Mouse (Mus musculus): ENCODE results near the gene Gm853. TPM values are rescaled to one million over a fixed set of nuclear protein-coding genes. Genes with fewer than 3 reads are reported as not detected.

Gm853 gene
- polyA plus RNA-seq, 1 experiment from 2014 or later = not detected

DNA sequence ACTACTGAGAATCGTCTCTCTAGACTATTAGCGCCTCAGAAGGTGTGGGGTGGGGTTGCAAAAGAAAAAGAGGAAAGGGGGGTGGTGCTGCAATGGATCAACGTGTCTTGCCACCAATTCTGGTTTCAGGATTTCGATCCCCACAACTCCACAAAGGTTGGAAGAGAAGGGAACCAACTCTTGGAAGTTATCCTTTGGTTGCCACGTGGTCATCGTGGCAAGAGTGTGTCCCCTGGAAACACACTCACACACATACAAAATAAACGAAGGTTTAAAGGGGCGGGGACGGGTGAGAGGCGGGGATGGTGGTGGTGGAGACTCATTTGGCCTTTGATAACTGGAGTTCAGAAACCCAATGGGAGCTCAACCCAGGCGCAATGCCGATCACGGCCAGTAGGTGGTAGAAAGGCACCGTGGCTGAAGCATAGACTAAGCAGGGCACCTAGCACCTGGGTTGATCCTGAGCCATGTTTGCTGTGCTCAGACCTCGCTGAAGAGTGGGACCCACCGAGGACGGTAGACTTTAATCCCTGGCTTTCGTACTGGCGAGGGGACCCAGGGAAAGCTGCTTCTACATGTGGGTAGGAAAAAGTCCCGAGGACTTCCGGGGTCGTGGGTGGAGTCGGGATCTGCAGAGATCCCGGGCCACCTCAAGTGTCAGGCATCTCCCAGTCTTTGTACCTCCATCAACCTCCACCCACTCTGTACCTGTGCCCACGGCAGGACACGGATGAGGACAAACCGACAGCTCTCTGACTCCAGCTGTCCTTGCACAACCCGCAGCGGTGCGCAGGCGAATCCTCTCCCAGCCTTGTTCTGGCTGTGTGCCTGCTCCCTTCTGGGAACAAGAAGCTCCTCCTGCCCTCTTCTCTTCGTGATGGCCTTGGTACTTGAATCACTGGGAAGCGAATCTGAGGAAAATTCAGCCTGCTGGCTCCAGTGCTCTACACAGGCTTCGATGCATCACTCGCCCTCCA lies 23.2 kb downstream of the Gm853 start:
- no peaks in the 10 kb centered on the region for H3K36me3 ChIP-seq (ENCODE audit: control insufficient read depth, insufficient read depth, low read length)
- 10% methylated on average over 35 of the region's 35 CpGs for WGBS
- peak overlapping the region; percentile 32 for H3K4me3 ChIP-seq (ENCODE audit: low read length)
- peak; percentile 83 for ATAC-seq (ENCODE audit: low read depth)
- H3K9me3 ChIP-seq (ENCODE audit: control insufficient read depth, low read length) = no peaks in the 10 kb centered on the region
- H3K27me3 ChIP-seq (ENCODE audit: control insufficient read depth, insufficient read depth, low read depth, low read length) = peaks cover 3% of the 10 kb centered on the region; the same call in 1 of the 2 replicates
- H3K4me2 ChIP-seq (ENCODE audit: low read depth, low read length) = peak overlapping the region; percentile 59
- no peak overlapping the region for H3K27ac ChIP-seq (ENCODE audit: low read length)
- peaks cover 2% of the 10 kb centered on the region; the same call in 1 of the 2 replicates for H3K4me1 ChIP-seq (replicated peaks; ENCODE audit: control insufficient read depth, insufficient read depth, low read length)
- peak overlapping the region; percentile 5 for H3K9ac ChIP-seq (ENCODE audit: low read length)

DNA sequence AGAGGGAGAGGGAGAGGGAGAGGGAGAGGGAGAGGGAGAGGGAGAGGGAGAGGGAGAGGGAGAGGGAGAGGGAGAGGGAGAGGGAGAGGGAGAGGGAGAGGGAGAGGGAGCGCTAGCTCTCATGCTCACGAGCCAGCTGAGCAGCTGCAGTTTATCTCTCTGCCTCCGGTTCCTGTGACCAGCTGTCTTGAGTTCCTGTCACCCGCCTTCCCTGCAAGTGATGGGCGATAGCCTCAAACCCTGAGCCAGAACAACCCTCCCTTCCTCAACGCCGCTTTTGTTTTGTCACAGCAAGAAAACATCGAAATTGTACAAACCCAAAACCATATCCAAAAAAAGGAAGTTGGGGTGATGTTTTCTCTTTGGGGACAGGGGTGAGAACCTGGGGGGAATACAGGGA lies 25.7 kb downstream of the Gm853 start:
- H3K27ac ChIP-seq (ENCODE audit: low read length) = no peak overlapping the region
- H3K4me2 ChIP-seq (ENCODE audit: low read depth, low read length) = no peak overlapping the region
- no peak overlapping the region for H3K4me3 ChIP-seq (ENCODE audit: low read length)
- H3K27me3 ChIP-seq (ENCODE audit: control insufficient read depth, insufficient read depth, low read depth, low read length) = peaks cover 3% of the 10 kb centered on the region; the same call in 1 of the 2 replicates
- WGBS = 40% methylated on average over 8 of the region's 8 CpGs
- no peak overlapping the region for H3K9ac ChIP-seq (ENCODE audit: low read length)
- H3K36me3 ChIP-seq (ENCODE audit: control insufficient read depth, insufficient read depth, low read length) = no peaks in the 10 kb centered on the region
- ATAC-seq (ENCODE audit: low read depth) = no peak
- H3K9me3 ChIP-seq (ENCODE audit: control insufficient read depth, low read length) = no peaks in the 10 kb centered on the region
- peaks cover 2% of the 10 kb centered on the region; the same call in 1 of the 2 replicates for H3K4me1 ChIP-seq (replicated peaks; ENCODE audit: control insufficient read depth, insufficient read depth, low read length)

DNA sequence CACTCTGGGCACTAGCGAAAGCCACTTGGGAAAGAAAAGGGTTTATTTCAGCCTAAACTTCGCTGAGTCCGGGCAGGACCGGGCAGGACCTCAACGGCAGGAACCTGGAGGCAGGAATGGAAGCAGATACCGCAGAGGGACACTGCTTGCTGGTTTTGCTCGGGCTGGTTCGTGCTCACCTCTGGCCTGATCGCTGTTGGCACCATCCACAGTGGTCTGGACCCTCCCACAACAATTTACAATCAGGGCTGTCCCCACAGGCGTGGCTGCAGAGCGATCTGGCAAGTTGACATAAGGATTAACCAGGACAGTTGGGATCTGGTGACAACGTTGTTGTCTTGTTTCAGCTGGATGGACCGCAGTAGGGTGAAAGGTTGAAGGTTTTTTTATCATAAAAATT lies 26.3 kb downstream of the Gm853 start:
- H3K27me3 ChIP-seq (ENCODE audit: control insufficient read depth, insufficient read depth, low read depth, low read length) = peaks cover 3% of the 10 kb centered on the region; the same call in 1 of the 2 replicates
- H3K36me3 ChIP-seq (ENCODE audit: control insufficient read depth, insufficient read depth, low read length) = no peaks in the 10 kb centered on the region
- H3K27ac ChIP-seq (ENCODE audit: low read length) = no peak overlapping the region
- peaks cover 2% of the 10 kb centered on the region; the same call in 1 of the 2 replicates for H3K4me1 ChIP-seq (replicated peaks; ENCODE audit: control insufficient read depth, insufficient read depth, low read length)
- no peak overlapping the region for H3K4me2 ChIP-seq (ENCODE audit: low read depth, low read length)
- no peak overlapping the region for H3K4me3 ChIP-seq (ENCODE audit: low read length)
- ATAC-seq (ENCODE audit: low read depth) = no peak
- H3K9ac ChIP-seq (ENCODE audit: low read length) = no peak overlapping the region
- 63% methylated on average over 13 of the region's 13 CpGs for WGBS
- no peaks in the 10 kb centered on the region for H3K9me3 ChIP-seq (ENCODE audit: control insufficient read depth, low read length)

DNA sequence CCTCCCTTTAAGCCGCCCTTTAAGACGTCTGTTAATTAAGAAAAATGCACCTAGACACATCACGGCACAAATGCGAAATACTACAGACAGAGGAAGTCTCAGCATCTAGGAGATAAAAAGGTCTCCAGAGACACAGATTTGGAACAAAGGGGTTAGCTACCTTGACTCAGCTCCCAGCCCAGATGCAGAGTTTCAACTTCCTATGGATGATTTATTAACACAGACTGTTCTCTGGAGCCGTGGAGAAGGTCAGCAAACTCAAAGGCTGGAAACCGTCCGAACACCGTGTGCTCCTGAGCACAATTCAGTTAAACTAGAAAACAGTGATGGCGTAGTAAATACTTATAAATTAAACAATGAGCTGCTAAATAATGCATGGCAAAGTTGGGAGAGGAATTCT lies 29.9 kb downstream of the Gm853 start:
- no peak overlapping the region for H3K9ac ChIP-seq (ENCODE audit: low read length)
- no peaks in the 10 kb centered on the region; the same call in 1 of the 2 replicates for H3K27me3 ChIP-seq (ENCODE audit: control insufficient read depth, insufficient read depth, low read depth, low read length)
- no peaks in the 10 kb centered on the region for H3K9me3 ChIP-seq (ENCODE audit: control insufficient read depth, low read length)
- peaks cover under 1% of the 10 kb centered on the region; the same call in 1 of the 2 replicates for H3K4me1 ChIP-seq (replicated peaks; ENCODE audit: control insufficient read depth, insufficient read depth, low read length)
- no peak overlapping the region for H3K27ac ChIP-seq (ENCODE audit: low read length)
- 32% methylated on average over 9 of the region's 9 CpGs for WGBS
- no peak overlapping the region for H3K4me3 ChIP-seq (ENCODE audit: low read length)
- H3K36me3 ChIP-seq (ENCODE audit: control insufficient read depth, insufficient read depth, low read length) = no peaks in the 10 kb centered on the region
- ATAC-seq (ENCODE audit: low read depth) = no peak
- no peak overlapping the region for H3K4me2 ChIP-seq (ENCODE audit: low read depth, low read length)

DNA sequence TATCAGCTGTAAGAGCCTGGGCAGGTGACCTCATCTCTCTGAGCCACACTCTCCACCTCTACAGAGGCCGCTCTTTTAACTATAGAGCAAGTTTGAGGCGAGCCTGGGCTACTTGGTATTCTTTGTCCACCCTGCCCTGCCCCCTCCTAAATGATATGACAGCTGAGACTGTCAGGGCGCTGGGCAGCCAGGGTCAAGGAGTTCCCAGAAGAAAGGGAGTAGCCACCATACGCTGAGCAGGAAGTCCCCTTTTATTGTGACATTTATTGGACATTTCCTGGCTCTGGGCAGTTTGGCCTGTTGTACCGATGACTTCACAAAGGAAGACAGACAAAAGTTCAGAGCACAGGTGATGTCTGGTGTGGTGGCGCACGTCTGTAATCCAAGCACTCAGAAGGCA lies 32.6 kb downstream of the Gm853 start:
- Histone ChIP-seq H3K27me3 (ENCODE audit: control insufficient read depth, insufficient read depth, low read depth, low read length) (no peaks in the 10 kb centered on the region; the same call in 1 of the 2 replicates), H3K4me2 (ENCODE audit: low read depth, low read length) (no peak overlapping the region), H3K9ac (ENCODE audit: low read length) (no peak overlapping the region), H3K4me1 (replicated peaks; ENCODE audit: control insufficient read depth, insufficient read depth, low read length) (peaks cover 5% of the 10 kb centered on the region), H3K36me3 (ENCODE audit: control insufficient read depth, insufficient read depth, low read length) (no peaks in the 10 kb centered on the region), H3K27ac (ENCODE audit: low read length) (no peak overlapping the region), H3K9me3 (ENCODE audit: control insufficient read depth, low read length) (no peaks in the 10 kb centered on the region), H3K4me3 (ENCODE audit: low read length) (no peak overlapping the region)
- 51% methylated on average over 7 of the region's 7 CpGs for WGBS
- no peak for ATAC-seq (ENCODE audit: low read depth)

DNA sequence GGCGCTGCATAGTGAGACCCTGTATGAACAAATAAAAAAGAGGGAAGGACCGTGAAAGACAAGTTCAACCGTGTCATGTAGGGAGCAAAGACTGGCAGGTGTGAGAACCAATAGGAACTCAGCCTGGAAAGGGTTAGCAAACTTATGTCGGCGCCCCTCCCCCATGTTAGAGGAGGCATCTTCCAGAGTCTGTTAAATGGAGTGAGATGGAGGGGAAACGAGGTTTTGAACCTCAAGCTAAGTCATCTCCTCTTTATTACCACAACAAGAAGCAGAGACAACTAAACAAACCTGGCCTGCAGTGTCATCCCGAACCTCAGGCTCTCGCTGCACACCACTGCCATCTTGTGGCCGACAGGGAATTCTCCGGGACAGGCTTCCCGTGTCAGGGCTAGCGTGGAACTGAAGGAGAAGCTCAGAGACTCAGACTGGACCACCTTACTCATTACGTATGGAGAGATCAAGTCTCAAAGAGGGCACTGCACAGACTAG lies 33.3 kb downstream of the Gm853 start:
- 3% methylated on average over 13 of the region's 13 CpGs for WGBS

DNA sequence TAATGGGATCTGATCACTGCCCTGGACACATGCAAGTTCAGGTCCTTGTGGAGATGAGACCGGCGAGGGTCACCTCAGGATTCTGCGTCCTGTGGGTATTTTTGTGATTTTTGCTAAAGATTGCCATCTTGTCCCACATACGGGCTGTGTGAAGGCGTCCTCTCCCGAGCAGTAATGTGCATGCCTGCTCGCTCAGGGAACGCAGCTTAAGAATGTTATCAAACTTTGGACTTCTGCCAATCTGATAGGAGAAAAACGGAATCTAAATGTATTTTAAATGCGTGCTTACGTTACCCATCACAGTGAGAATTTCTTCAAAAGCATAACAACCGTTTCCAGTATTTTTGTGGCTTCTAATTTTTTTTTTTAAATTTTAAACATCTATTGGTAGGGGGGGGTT lies 35.3 kb downstream of the Gm853 start:
- H3K36me3 ChIP-seq (ENCODE audit: control insufficient read depth, insufficient read depth, low read length) = no peaks in the 10 kb centered on the region
- peak; percentile 29; the same call in 1 of the 2 replicates for ATAC-seq (ENCODE audit: low read depth)
- WGBS = 32% methylated on average over 12 of the region's 12 CpGs

More for the DNA sequence above, 33.3 kb downstream of the Gm853 start:
- no peaks in the 10 kb centered on the region for H3K27me3 ChIP-seq (ENCODE audit: control insufficient read depth, insufficient read depth, low read depth, low read length)
- peak overlapping the region; percentile 40 for H3K4me2 ChIP-seq (ENCODE audit: low read depth, low read length)
- H3K9me3 ChIP-seq (ENCODE audit: control insufficient read depth, low read length) = no peaks in the 10 kb centered on the region
- H3K4me3 ChIP-seq (ENCODE audit: low read length) = 0 out of 2 replicates have a peak overlapping the region, but pooled peaks have one; percentile 17
- H3K9ac ChIP-seq (ENCODE audit: low read length) = no peak overlapping the region
- peaks cover 6% of the 10 kb centered on the region for H3K4me1 ChIP-seq (replicated peaks; ENCODE audit: control insufficient read depth, insufficient read depth, low read length)
- no peak overlapping the region for H3K27ac ChIP-seq (ENCODE audit: low read length)
- peak; percentile 71 for ATAC-seq (ENCODE audit: low read depth)
- no peaks in the 10 kb centered on the region for H3K36me3 ChIP-seq (ENCODE audit: control insufficient read depth, insufficient read depth, low read length)

DNA sequence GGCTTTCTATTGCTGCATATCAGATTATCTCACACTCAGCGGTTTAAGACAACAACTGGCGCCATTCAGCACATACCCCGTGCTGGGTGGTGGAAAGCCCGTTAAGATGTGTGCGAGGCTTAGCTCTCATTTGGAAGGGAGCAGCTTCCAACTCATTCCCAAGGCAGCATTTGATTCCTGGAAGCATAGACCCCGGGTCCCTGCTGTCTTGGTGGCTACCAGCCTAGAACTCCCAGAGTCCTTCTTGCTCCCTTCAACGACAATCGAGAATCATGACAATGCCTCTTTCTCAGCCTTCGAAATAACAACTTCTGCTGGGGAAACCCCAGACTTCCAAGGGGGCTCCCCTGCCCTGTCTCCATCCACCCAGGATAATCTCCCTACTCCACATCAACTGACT lies 35.8 kb downstream of the Gm853 start:
- Histone ChIP-seq H3K4me2 (ENCODE audit: low read depth, low read length) (no peak overlapping the region), H3K4me3 (ENCODE audit: low read length) (no peak overlapping the region), H3K9me3 (ENCODE audit: control insufficient read depth, low read length) (no peaks in the 10 kb centered on the region), H3K4me1 (replicated peaks; ENCODE audit: control insufficient read depth, insufficient read depth, low read length) (peaks cover 17% of the 10 kb centered on the region), H3K27ac (ENCODE audit: low read length) (no peak overlapping the region), H3K27me3 (ENCODE audit: control insufficient read depth, insufficient read depth, low read depth, low read length) (no peaks in the 10 kb centered on the region), H3K36me3 (ENCODE audit: control insufficient read depth, insufficient read depth, low read length) (no peaks in the 10 kb centered on the region), H3K9ac (ENCODE audit: low read length) (no peak overlapping the region)
- no peak for ATAC-seq (ENCODE audit: low read depth)
- 69% methylated on average over 9 of the region's 9 CpGs for WGBS

More for the DNA sequence above, 35.3 kb downstream of the Gm853 start:
- H3K27ac ChIP-seq (ENCODE audit: low read length) = no peak overlapping the region
- H3K4me3 ChIP-seq (ENCODE audit: low read length) = no peak overlapping the region
- peaks cover 13% of the 10 kb centered on the region for H3K4me1 ChIP-seq (replicated peaks; ENCODE audit: control insufficient read depth, insufficient read depth, low read length)
- H3K9me3 ChIP-seq (ENCODE audit: control insufficient read depth, low read length) = no peaks in the 10 kb centered on the region
- no peaks in the 10 kb centered on the region for H3K27me3 ChIP-seq (ENCODE audit: control insufficient read depth, insufficient read depth, low read depth, low read length)
- no peak overlapping the region for H3K9ac ChIP-seq (ENCODE audit: low read length)
- no peak overlapping the region for H3K4me2 ChIP-seq (ENCODE audit: low read depth, low read length)

DNA sequence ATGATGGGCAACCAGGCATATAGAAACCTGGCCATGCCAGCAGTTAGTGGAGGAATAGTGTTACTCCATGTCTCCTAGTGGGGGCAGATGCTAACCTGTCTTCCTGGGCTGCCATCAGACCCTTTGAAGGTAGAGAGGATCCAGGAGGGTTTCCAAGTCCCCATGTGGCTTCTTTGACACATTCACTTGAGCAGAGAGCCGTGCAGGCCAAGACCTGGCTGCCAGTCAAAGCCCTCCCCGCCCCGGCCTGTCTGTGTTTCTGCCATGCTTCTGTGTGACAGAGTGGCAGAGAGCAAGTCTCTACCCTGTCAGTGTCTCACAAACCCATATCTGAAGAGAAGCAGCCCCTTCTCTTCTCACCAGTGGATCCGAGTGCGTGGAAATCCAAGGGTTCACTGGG lies 38.3 kb downstream of the Gm853 start:
- Histone ChIP-seq H3K36me3 (ENCODE audit: control insufficient read depth, insufficient read depth, low read length) (no peaks in the 10 kb centered on the region), H3K4me3 (ENCODE audit: low read length) (no peak overlapping the region), H3K9me3 (ENCODE audit: control insufficient read depth, low read length) (no peaks in the 10 kb centered on the region), H3K9ac (ENCODE audit: low read length) (no peak overlapping the region), H3K4me1 (replicated peaks; ENCODE audit: control insufficient read depth, insufficient read depth, low read length) (peaks cover 18% of the 10 kb centered on the region), H3K27ac (ENCODE audit: low read length) (no peak overlapping the region), H3K4me2 (ENCODE audit: low read depth, low read length) (no peak overlapping the region), H3K27me3 (ENCODE audit: control insufficient read depth, insufficient read depth, low read depth, low read length) (no peaks in the 10 kb centered on the region)
- 78% methylated on average over 5 of the region's 5 CpGs for WGBS
- no peak for ATAC-seq (ENCODE audit: low read depth)
